Mouse (Mus musculus) MEL (cell line): ENCODE measurements at regions not wholly inside any gene's neighbourhood (a gene's known extent, or its start where the extent isn't known, plus 50 kb on each side); places are given as distances from the start of the nearest gene placed in this dataset.

Source experiments
- DNase-seq: peaks from one replicate; pipeline ENCODE4 v3.0.0; 2011; ENCODE audit warnings: low read depth, low spot score
- H3K27ac ChIP-seq: 2 replicates; pipeline ENCODE4 v1.5.1; 2012; ENCODE audit warnings: low read depth, mild to moderate bottlenecking, control low read depth, low read length, moderate library complexity; ENCODE audit not compliant: control insufficient read depth
- H3K27me3 ChIP-seq, 2 experiments: fragments of 150-350 bp in 1 of 2; sonication (generic) in 1 of 2; 2 replicates each; pipeline ENCODE4 v1.6.1; 2012; ENCODE audit warnings: low read length in 2 of 2, mild to moderate bottlenecking in 2 of 2, improper control_type of control experiment in 1 of 2, moderate library complexity in 1 of 2; ENCODE audit not compliant: insufficient read depth in 2 of 2, control insufficient read depth in 1 of 2
- H3K36me3 ChIP-seq, 2 experiments: 2 replicates each; pipeline ENCODE4 v1.6.1; 2012 to 2014; ENCODE audit warnings: low read length in 2 of 2, improper control_type of control experiment in 1 of 2, inconsistent platforms in 1 of 2, mild to moderate bottlenecking in 1 of 2; ENCODE audit not compliant: insufficient read depth in 2 of 2, control insufficient read depth in 1 of 2
- H3K4me1 ChIP-seq, 2 experiments: fragments of 150-350 bp in 1 of 2; sonication (generic) in 1 of 2; 2 replicates each; pipeline ENCODE4 v1.6.1; 2012; ENCODE audit warnings: low read length in 2 of 2, improper control_type of control experiment in 1 of 2, mild to moderate bottlenecking in 1 of 2; ENCODE audit not compliant: insufficient read depth in 2 of 2, control insufficient read depth in 1 of 2
- H3K4me3 ChIP-seq, 2 experiments: fragments of 150-350 bp in 1 of 2; sonication (generic) in 1 of 2; 2 replicates each; pipeline ENCODE4 v1.5.1; 2012; ENCODE audit warnings: low read depth in 2 of 2, low read length in 2 of 2, mild to moderate bottlenecking in 2 of 2, moderate library complexity in 2 of 2, control low read depth in 1 of 2, improper control_type of control experiment in 1 of 2; ENCODE audit not compliant: control insufficient read depth in 1 of 2, insufficient read depth in 1 of 2
- H3K79me2 ChIP-seq: 2 replicates; pipeline ENCODE4 v1.6.1; 2012; ENCODE audit warnings: mild to moderate bottlenecking, low read length, moderate library complexity; ENCODE audit not compliant: control insufficient read depth, poor library complexity, insufficient read depth
- H3K9ac ChIP-seq: 2 replicates; pipeline ENCODE4 v1.6.1; 2012; ENCODE audit warnings: low read depth, mild to moderate bottlenecking, control low read depth, low read length, moderate library complexity; ENCODE audit not compliant: control insufficient read depth, poor library complexity, severe bottlenecking
- H3K9me3 ChIP-seq: fragments of 150-350 bp; sonication (generic); replicated peaks from 2 replicates; pipeline ENCODE4 v1.6.1; 2012; ENCODE audit warnings: mild to moderate bottlenecking, low read length, improper control_type of control experiment, moderate library complexity; ENCODE audit not compliant: insufficient read depth
- CHD1 ChIP-seq: IDR thresholded peaks from 2 replicates; pipeline ENCODE4 v1.6.1; 2012; ENCODE audit warnings: low read depth, mild to moderate bottlenecking, inconsistent platforms, low read length, improper control_type of control experiment
- CTCF ChIP-seq, 3 experiments: IDR thresholded peaks in 2 of 3; conservative IDR thresholded peaks in 1 of 3; 2 replicates each; pipeline ENCODE4 v1.5.1; 2011 to 2012; ENCODE audit warnings: low read length in 3 of 3, low read depth in 2 of 3, mild to moderate bottlenecking in 2 of 3, improper control_type of control experiment in 1 of 3, inconsistent platforms in 1 of 3, mixed read lengths in 1 of 3, moderate library complexity in 1 of 3; ENCODE audit not compliant: control insufficient read depth in 1 of 3, insufficient read depth in 1 of 3, poor library complexity in 1 of 3, severe bottlenecking in 1 of 3
- E2F4 ChIP-seq: IDR thresholded peaks from 2 replicates; pipeline ENCODE4 v1.6.1; 2011; ENCODE audit warnings: low read depth, low read length, improper control_type of control experiment, borderline replicate concordance
- GATA1 ChIP-seq: IDR thresholded peaks from 2 replicates; pipeline ENCODE4 v1.6.1; 2011; ENCODE audit warnings: low read depth, low read length, improper control_type of control experiment
- JUND ChIP-seq: IDR thresholded peaks from 2 replicates; pipeline ENCODE4 v1.6.1; 2011; ENCODE audit warnings: low read depth, mild to moderate bottlenecking, improper control_type of control experiment, low read length
- KAT2A ChIP-seq: conservative IDR thresholded peaks from 2 replicates; pipeline ENCODE4 v1.6.1; 2012; ENCODE audit warnings: low read depth, low read length, improper control_type of control experiment, inconsistent platforms
- MAZ ChIP-seq: IDR thresholded peaks from 2 replicates; pipeline ENCODE4 v1.6.1; 2012; ENCODE audit warnings: low read depth, mild to moderate bottlenecking, inconsistent platforms, low read length, improper control_type of control experiment
- MEF2A ChIP-seq: IDR thresholded peaks from 2 replicates; pipeline ENCODE4 v1.6.1; 2014; ENCODE audit warnings: low read depth, mild to moderate bottlenecking, inconsistent platforms, low read length, improper control_type of control experiment; ENCODE audit not compliant: poor library complexity, insufficient replicate concordance, severe bottlenecking; ENCODE audit errors: extremely low read depth
- MXI1 ChIP-seq: IDR thresholded peaks from 2 replicates; pipeline ENCODE4 v1.6.1; 2011; ENCODE audit warnings: mild to moderate bottlenecking, low read depth, low read length, improper control_type of control experiment
- POLR2AphosphoS2 ChIP-seq: IDR thresholded peaks from 2 replicates; pipeline ENCODE4 v1.6.1; 2011; ENCODE audit warnings: low read length, improper control_type of control experiment
- RAD21 ChIP-seq: IDR thresholded peaks from 2 replicates; pipeline ENCODE4 v1.6.1; 2011; ENCODE audit warnings: mild to moderate bottlenecking, low read depth, low read length, improper control_type of control experiment
- SIN3A ChIP-seq: IDR thresholded peaks from 2 replicates; pipeline ENCODE4 v1.6.1; 2012; ENCODE audit warnings: low read length, improper control_type of control experiment, inconsistent platforms
- TAL1 ChIP-seq: IDR thresholded peaks from 2 replicates; pipeline ENCODE4 v1.6.1; 2012; ENCODE audit warnings: mild to moderate bottlenecking, inconsistent platforms, low read length, moderate library complexity, mixed read lengths
- TBP ChIP-seq: IDR thresholded peaks from 2 replicates; pipeline ENCODE4 v1.8.0; 2011; ENCODE audit warnings: low read depth, low read length, improper control_type of control experiment
- TCF12 ChIP-seq: IDR thresholded peaks from 2 replicates; pipeline ENCODE4 v1.6.1; 2014; ENCODE audit warnings: low read depth, mild to moderate bottlenecking, inconsistent platforms, low read length, improper control_type of control experiment, moderate library complexity
- UBTF ChIP-seq: IDR thresholded peaks from 2 replicates; pipeline ENCODE4 v1.6.1; 2012; ENCODE audit warnings: low read depth, mild to moderate bottlenecking, inconsistent platforms, low read length, improper control_type of control experiment, moderate library complexity, borderline replicate concordance; ENCODE audit not compliant: insufficient read depth
- USF2 ChIP-seq, 2 experiments: IDR thresholded peaks; 2 replicates each; pipeline ENCODE4 v1.6.1; 2011 to 2012; ENCODE audit warnings: improper control_type of control experiment in 2 of 2, low read length in 2 of 2, borderline replicate concordance in 1 of 2, inconsistent platforms in 1 of 2, low read depth in 1 of 2, mild to moderate bottlenecking in 1 of 2; ENCODE audit not compliant: insufficient read depth in 1 of 2
- ZC3H11A ChIP-seq: IDR thresholded peaks from 2 replicates; pipeline ENCODE4 v1.6.1; 2012; ENCODE audit warnings: low read depth, mild to moderate bottlenecking, inconsistent platforms, low read length, improper control_type of control experiment
- ZNF384 ChIP-seq: IDR thresholded peaks from 2 replicates; pipeline ENCODE4 v1.6.1; 2012; ENCODE audit warnings: low read depth, mild to moderate bottlenecking, inconsistent platforms, low read length, improper control_type of control experiment

- Histone ChIP-seq H3K27ac (no peak overlapping the region), H3K4me1 (no peaks in the 10 kb centered on the region), H3K27me3 (no peaks in the 10 kb centered on the region), H3K4me3 (no peak overlapping the region), H3K9ac (no peak overlapping the region), H3K9me3 (no peaks in the 10 kb centered on the region), H3K79me2 (no peaks in the 10 kb centered on the region), H3K36me3 (no peaks in the 10 kb centered on the region)
- DNase-seq, result no peak
- TF ChIP-seq GATA1, result no peak
- no peak for TF ChIP-seq MXI1
- TF ChIP-seq ZC3H11A, result no peak
- no peak for TF ChIP-seq JUND
- no peak for TF ChIP-seq TBP
- TF ChIP-seq CTCF (IDR thresholded peaks at IDR 0.05 in 2 of 3, conservative IDR thresholded peaks at IDR 0.05 in 1 of 3; ENCODE audit: control insufficient read depth in 1 of 3, insufficient read depth in 1 of 3, low read depth in 2 of 3, low read length in 3 of 3, poor library complexity in 1 of 3, severe bottlenecking in 1 of 3), result no peak
These were observed 106.5 kb upstream of the Nmnat3 start for GRCm38 (mm10) chr9:98180766-98181165.

DNA sequence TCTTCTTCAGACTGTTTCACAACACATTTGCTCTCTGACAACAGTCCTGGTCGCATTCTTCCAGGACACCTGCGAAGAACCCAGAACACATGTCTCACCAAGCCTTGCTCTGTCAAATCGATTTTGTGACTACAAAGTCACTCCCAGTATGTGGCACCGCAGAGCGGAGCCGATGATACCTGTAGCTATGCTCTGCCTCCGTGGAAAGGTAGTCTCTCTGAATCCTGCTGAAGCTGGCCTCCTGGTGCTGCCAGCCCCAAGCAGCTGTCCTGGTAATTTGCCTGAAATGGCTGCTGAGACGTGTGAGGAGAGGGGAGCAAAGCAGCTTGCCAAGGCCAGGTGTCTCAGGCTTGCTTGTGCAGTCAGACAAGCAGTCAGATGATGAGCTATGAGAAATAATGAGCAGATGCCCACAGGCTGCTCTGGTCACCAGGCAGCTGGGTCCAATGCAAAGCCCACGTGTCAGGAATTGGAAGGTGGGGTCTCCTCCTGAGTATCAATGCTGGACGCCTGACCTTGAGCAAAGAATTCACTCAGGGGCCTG is 100.4 kb upstream of the Nmnat3 start:
- H3K27ac ChIP-seq, result no peak overlapping the region
- H3K4me3 ChIP-seq, result no peak overlapping the region
- no peaks in the 10 kb centered on the region for H3K4me1 ChIP-seq
- H3K27me3 ChIP-seq, result no peaks in the 10 kb centered on the region
- no peak for DNase-seq
- H3K79me2 ChIP-seq, result no peaks in the 10 kb centered on the region
- H3K9ac ChIP-seq, result no peak overlapping the region
- TF ChIP-seq E2F4 (no peak), MAZ (no peak), UBTF (no peak), TCF12 (no peak), ZC3H11A (no peak), ZNF384 (no peak), POLR2AphosphoS2 (no peak), USF2 (IDR thresholded peaks at IDR 0.05; ENCODE audit: borderline replicate concordance in 1 of 2, insufficient read depth in 1 of 2, low read depth in 1 of 2, low read length in 2 of 2) (no peak), CHD1 (no peak), MEF2A (no peak)
- no peaks in the 10 kb centered on the region for H3K36me3 ChIP-seq
- no peaks in the 10 kb centered on the region for H3K9me3 ChIP-seq

- Histone ChIP-seq H3K27ac (no peak overlapping the region), H3K27me3 (no peaks in the 10 kb centered on the region)
- no peak for TF ChIP-seq SIN3A
- TF ChIP-seq TAL1, result no peak
- TF ChIP-seq KAT2A, result no peak
- TF ChIP-seq POLR2AphosphoS2, result no peak
- TF ChIP-seq CTCF (IDR thresholded peaks at IDR 0.05 in 2 of 3, conservative IDR thresholded peaks at IDR 0.05 in 1 of 3; ENCODE audit: control insufficient read depth in 1 of 3, insufficient read depth in 1 of 3, low read depth in 2 of 3, low read length in 3 of 3, poor library complexity in 1 of 3, severe bottlenecking in 1 of 3), result no peak
- TF ChIP-seq RAD21, result no peak
- TF ChIP-seq, all 39 proteins: peak for 0
- H3K79me2 ChIP-seq, result no peaks in the 10 kb centered on the region
- H3K4me3 ChIP-seq, result no peak overlapping the region
- no peaks in the 10 kb centered on the region for H3K9me3 ChIP-seq
- DNase-seq, result no peak
- H3K36me3 ChIP-seq, result no peaks in the 10 kb centered on the region
- no peaks in the 10 kb centered on the region for H3K4me1 ChIP-seq
- H3K9ac ChIP-seq, result no peak overlapping the region
These were observed 92.9 kb upstream of the Nmnat3 start for GRCm38 (mm10) chr9:98194356-98194755.
